Mouse (Mus musculus) cerebral cortex, adult 2 months (tissue): ENCODE data around the gene Glrb.

ENCODE experiments used
- WGBS: fragments of 180-500 bp; shearing (Covaris S2); methylation state at CpG from one replicate; pipeline ENCODE4 v1.1.7; 2018; 5-methylcytosine and 5-hydroxymethylcytosine counted together

Glrb gene

DNA sequence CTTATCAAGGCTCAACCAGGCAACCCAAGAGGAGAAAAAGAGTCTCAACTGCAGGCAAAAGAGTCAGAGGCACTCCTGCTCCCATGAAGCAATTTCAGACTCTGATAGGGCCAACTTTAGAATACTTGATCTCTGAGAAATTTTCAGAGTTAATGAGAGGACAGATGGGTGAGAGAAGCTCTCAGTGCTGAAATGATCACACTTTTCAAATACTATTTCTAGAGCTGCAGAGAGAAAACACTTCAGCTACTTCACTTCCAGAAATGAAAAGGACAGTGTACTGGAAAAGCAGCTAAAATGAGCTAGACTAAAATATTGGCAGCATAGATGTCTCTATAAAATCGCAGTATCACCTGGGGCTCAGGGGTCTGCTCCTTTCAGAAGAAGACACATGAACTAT lies 94.8 kb downstream of the Glrb start:
- 56% methylated on average over 1 of the region's 1 CpGs for WGBS

DNA sequence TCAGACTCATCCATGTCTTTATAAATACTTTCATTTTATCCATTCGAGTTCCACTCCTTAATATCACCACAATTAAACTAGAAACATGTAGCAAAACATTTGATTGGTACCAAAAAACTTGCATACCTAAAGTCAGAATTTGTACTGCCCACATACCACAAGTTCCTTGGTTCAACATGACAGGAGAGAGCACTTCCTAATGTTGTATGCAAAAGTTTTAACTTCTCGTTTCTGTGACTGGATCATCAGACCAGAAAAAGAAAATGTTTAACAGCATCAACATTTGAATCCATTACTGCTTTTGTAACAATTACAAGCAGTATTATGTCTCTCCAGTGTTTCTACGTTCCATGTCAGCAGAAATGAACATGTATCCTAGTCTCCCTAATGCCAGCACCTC lies 101.2 kb downstream of the Glrb start:
- 73% methylated on average over 3 of the region's 3 CpGs for WGBS

DNA sequence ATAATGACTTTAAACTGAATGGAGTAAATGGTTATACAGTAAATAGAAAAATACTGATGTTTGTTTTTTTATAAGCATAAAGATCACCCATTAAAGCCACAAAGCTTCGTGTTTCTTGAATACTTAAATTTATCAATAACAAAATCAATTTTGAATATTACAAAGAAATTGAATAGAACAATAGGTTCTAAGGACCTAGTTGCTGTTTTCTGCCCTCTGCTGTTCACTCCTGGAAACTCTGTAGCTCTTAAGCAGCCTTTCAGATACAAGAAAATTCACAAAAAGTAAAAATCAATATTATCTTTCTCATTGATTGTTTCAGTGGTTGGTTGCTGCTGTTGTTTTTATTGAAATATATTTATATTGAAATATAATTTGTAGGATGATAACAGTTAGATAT lies 108.1 kb downstream of the Glrb start:
- 30% methylated on average over 1 of the region's 1 CpGs for WGBS

DNA sequence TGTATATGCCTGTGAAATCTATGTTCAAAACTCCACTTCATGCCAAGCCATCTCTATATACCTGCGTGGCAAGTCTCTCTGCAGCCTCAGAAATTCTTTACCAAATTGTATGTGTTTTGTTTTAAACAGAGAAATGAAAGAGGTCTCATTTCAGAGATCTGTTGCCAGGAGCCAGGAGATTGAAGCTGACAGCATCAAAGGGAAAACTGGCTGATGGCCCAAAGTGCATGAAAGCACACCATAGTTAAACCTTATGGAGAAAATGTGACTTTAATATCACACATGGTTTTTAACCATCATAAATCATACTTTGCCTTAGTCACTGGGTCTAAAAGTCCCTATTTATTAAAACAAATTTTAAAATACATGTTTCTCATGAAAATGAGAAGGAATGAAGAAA lies 109.6 kb downstream of the Glrb start:
- WGBS, result 41% methylated on average over 1 of the region's 1 CpGs

DNA sequence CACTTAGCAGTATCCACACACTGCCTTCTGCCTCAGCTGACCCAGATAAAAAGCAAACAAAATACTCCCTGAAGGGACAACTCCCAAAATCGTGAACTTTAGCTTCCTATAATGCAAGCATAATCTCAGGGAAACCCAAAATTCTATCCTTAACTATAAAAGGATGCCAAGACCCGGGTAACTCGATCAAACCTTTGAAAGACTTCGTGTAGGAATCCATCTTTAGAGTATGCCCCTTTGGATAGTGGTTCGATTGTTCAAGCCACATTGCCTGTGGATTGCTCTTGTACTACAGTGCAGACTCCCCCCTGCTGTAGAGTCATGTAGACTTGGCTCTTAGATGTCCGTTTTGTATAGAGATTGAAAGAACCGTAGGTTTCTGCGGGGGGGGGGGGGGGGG lies 110.2 kb downstream of the Glrb start:
- WGBS, result 16% methylated on average over 8 of the region's 8 CpGs

DNA sequence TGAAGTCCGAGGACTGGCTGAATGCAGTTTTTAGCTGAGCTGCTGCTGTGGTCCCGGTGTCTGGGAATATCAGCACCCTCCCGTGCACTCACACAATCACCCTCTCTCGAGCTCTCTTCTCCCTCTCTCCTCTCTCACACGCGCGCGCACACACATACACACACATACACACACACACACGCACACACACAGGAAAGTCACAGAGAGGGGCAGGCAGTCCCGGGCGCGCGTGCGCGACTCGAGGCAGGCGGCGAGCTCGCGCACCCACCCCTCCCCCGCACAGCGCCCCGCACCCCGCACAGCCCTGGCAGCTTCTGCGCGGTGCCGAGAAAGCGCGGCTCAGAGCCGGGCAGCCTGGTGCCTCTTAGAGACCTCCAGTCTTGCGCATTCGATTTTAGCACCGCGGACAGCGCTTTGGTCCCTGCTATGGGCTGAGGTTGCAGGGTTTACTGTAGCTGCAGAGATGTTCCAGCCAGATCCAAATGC lies 110.8 kb downstream of the Glrb start, which contains the start of gene Gria2:
Gria2 (minus strand) TSS at position 240 of the 486 bp plus-strand sequence.
- under 1% methylated on average over 35 of the region's 35 CpGs for WGBS

DNA sequence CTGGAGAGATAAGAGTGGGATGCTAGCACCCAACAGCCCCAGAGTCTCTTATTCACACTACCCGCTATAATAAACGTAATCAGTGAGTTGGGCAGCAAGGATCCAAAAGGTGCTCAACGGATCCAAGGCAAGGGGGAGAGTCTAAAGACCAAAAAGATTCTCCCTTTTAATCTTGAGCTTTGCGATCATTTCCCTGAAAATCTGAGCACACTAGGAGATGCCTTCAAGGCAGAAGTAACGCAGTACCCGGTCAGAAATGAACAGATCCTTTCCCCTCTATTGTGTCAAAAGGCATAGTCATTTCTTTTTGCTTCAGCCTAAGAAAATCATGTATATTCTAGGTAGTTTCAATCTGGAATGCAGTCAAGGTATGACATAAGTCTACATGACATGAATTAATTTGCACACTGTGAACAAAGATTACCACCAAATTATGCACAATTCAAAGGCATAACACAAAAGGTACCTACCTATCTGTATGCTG lies 111.6 kb downstream of the Glrb start:
- 7% methylated on average over 6 of the region's 6 CpGs for WGBS

DNA sequence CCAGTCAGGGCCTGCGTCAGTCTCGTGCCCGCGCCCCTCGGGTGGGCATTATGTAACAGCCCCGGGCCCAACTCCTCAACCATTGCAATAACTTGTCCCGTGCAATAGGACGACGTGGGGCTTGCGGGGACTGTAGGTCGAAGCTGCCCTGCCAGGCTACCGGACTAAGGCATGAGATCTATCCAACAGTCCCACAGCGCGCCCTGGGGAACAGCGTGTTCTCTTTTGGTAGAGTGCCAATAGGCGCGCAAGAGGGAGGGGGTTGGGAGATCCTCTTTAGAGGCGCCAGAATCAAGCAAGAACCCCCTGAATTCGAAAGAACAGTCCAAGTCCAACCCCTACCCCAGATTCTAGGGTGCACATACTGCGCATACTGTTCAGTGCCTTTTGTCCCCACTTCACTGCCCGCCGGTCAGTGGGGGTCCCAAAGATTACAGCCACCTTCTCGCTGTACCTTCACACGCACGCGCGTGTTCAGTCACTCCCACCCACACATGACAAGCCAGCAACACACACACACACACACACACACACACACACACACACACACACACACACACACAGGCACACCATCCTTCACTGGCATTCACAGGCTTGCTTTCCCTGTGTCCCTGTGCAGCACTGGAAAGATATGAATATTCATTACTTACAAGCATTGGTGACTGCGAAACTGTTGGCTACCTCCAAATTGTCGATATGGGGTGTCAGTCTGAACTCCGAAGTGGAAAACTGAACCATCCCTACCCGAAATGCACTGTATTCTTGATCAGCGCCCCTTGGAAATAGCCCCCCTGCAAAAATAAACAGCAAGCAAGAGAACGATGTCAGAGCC lies 112.2 kb downstream of the Glrb start:
- 3% methylated on average over 33 of the region's 33 CpGs for WGBS

DNA sequence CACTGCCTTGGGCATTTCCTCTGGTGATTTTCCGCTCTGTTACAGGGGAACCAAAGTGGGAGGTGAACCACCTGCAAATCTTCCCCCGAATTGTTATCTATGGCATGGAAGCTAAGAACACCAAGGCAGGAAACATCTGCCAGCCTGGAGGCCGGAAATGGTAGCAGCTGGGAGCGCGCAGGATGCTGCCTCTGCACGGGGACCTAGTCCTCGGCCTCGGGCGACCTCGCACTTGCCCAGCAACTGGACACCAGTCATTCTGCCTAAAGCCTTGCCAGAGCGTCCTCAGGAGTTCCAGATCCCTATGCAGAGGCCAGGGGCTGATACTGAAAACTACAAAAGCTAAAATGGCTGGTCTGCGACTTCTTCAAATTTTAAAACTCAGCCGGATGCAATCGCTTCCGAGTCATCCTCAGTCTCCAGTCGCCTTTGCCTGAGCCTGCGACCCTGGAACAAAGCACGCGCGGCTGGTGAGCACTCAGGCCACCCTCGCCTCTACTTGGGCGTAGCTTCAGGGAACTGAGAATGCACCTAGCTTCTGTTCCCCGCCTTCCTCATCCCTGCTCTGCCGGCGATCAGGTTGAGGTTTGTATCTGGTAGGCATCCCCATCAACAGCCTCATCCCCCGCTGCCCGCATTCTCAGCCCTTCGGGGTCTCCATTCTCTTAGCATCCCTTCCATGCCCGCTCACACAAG lies 113.0 kb downstream of the Glrb start:
- under 1% methylated on average over 29 of the region's 29 CpGs for WGBS

DNA sequence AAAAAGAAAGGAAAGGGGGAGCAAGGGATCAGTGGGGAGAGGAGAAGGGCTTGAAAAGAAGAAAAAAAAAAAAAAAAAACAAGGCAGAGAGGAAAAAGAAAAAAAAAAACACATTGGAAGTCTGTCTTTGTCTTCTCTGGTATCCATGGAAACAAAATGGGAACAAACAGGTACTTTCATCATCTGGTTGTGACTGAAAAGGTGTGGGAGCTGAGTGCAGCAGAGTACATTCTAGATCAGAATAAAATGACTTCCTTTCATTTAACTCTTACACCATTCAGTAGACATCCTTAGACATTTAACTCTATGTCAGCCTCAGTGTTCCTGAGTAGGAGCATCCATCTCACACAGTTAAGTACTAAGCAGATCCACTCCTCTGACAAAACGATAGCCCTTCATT lies 115.5 kb downstream of the Glrb start:
- WGBS, result 16% methylated on average over 1 of the region's 1 CpGs

DNA sequence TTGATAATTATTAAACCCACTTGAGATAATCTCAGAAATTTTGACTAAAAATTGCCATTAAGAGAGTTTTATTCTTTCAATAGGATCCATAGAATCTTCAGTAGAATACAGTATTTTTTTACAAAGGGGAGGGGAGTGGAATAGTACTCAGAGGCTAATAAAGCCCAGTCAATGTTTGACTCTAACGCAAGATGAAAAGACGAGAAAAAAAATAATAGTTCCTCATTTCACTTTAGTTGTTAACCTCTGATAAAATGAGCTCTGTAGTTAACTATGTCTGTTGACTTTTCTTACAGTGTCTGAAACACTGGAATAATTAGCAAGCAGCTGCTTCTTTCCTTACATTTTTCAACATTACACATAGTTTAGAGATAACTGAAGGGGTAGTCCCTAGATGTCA lies 118.2 kb downstream of the Glrb start:
- 50% methylated on average over 2 of the region's 2 CpGs for WGBS
